Mouse (Mus musculus) cerebellum, adult 11-12 months (tissue): ENCODE measurements around the gene Mpv17.

Experiments
- DNase-seq: peaks from one replicate; pipeline ENCODE4 v3.0.0; 2022

The Mpv17 gene

DNA sequence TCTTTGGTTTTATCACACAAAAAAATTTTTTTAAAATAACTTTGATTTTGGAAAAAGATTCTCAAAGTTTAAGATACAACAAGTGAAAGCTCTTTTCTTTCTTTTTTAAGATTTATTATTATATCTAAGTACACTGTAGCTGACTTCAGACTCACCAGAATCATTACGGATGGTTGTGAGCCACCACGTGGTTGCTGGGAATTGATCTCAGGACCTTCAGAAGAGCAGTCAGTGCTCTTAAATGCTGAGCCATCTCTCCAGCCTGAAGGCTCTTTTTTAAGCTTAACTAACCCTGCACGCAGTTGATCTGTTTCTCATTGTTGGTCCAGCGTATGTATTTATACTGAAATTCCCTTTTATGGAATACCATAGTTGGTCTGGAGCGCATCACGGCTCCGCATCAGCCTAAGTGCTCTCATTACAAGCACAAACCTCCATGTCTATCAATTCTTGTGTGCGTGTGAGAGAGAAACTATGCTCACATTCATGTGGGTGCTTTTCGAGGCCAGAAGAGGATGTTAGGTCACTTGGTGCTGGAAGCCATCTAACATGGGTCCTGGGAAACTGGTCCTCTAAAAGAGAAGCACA, 27.2 kb upstream of the Mpv17 start:
- no peak for DNase-seq

DNA sequence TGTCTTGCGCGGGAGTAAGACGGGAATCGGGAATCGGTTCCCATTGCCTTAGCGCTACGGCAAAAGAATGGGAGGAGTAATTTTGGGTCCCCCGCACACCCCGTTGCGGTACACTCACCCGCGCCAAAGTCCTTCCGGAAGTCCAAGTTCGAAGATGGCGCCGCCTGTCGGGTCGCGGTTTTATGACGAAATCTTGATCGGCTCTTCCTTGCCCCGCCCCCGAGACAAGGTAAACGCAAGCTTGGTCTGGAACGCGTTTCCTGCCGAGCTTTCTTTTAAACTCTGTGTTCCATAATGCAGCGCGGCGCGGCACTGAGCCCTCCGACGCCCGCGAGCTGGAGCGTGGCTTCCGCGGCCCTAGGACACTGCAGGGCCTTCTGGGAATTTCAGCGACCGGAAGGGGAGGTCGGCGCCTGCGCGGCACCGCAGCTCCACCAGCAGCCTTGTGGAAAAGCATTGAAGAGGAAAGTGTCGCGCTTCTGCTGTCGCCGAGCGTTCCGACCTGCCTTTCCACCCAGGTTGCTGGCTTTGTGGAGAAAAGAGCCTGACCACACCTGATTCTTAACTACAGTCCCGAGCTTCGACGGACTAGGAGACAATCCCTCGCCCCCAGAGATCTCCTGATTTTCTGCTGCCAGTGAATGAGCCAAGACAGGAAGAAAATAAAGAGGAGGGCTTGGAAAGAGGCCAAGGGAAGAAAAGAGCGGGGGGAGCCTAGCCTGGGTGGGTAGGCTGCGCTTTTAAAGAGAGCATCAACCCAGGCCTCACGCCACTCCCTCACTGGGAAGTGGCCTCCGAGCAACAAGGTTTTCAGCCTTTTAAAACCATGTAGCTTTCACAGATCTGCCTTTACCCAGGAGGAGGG, 25.9 kb upstream of the Mpv17 start, which contains the start of the genes Gm29609 and Gtf3c2:
Gene Gm29609, minus strand, starts transcription at position 146 of the 865 bp plus-strand sequence.
Gene Gtf3c2, minus strand, starts transcription at position 379 of the 865 bp plus-strand sequence.
- DNase-seq = peak; percentile 98

DNA sequence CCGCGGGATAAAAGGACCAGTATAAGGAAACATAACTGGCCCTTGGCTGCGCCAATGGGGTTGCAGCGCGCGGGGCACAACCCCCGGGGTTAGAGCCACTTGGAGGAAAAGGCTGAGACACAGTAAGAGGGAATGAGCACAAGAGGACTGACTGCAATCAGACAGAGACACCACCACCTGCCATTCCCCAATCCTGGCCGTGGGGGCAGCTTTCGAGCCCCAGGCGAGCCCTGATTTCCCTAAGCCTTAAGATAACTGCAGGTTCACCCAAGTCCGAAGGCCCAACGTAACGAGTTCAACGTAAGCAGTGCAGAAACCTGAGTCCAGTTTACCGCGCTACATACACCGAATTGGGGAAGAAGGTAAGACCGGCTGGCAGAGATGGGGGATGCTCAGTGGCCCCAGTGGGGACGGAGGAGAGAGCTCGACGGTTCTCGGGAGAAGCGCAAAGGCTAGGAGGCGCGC, 25.3 kb upstream of the Mpv17 start:
- DNase-seq = no peak

DNA sequence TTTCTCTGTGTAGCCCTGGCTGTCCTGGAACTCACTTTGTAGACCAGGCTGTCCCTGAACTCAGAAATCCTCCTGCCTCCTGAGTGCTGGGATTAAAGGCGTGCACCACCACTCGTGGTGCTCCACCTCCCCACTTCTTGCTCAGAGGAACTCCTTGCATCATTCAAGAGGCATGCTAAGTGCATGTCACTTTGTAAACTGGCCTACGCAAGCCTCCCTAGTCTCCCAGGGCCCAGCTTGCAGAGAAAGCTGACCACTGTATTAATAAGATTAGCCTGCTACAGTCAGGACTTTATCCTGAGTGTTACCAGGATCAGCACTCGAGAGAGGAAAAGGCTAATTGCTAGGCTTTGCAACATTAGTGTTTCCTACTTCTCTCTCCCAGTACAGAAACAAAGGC, 14.6 kb upstream of the Mpv17 start:
- DNase-seq = no peak

DNA sequence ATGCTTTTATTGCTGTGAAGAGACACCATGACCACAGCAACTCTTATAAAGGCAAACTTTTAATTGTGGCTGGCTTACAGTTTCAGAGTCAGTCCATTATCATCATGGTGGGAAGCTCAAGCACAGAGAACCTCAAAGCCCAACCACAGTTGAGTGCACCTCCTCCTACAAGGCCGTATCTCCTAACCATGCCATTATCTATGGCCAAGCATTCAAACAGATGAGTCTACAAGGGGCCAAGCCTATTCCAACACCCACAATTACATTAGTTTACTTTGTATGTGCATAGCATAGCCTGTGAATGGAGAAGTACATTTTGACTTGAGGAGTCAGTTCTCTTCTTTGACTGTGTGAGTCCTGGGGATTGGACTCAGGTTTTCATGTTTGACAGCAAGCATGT, 10.8 kb upstream of the Mpv17 start:
- no peak for DNase-seq

DNA sequence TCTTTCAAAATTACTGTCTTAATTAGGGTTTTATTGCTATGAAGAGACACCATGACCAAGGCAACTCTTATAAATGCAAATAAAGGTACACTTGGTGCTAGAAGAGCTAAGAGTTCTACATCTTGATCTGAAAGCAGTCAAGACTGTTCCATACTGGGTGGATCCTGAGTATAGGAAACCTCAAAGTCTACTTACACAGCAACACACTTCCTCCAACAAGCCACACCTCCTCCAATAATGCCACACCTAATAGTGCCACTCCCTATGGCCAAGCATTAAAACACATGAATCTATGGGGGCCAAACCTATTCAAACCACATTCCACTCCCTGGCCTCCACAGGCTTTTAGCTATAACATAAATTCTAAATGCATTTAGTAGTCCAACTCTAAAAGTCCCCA, 8.4 kb upstream of the Mpv17 start:
- DNase-seq = no peak

DNA sequence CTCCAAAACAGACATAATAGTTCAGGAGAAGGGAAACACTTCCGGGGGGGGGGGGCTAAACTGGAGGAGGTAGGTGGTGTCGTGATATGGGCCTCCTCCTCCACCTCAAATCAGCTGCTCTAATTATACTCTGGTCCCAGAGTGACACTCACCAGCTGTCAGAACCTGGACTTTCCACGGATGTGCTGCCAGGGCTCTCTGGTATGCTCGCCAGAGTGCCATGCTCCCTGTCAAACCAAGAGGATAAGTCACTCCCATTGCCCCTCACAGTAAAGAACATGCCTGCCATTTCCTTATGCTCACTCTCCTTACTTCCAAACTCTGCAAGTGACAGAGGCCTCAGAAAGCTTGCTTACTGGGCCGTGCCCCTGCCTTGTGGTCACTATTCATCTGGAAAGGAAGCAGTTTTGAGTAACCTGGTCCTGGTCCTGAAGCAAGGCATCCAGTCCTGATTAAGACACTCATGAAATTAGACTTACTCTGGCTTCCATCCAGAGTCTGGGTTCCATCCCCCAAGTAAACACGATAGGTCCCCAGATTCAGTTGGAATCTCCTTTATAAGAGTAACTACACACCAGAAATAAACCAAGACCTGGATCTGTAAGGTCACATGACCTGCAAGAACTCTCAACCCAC, 417 bp downstream of the Mpv17 start:
- no peak for DNase-seq

DNA sequence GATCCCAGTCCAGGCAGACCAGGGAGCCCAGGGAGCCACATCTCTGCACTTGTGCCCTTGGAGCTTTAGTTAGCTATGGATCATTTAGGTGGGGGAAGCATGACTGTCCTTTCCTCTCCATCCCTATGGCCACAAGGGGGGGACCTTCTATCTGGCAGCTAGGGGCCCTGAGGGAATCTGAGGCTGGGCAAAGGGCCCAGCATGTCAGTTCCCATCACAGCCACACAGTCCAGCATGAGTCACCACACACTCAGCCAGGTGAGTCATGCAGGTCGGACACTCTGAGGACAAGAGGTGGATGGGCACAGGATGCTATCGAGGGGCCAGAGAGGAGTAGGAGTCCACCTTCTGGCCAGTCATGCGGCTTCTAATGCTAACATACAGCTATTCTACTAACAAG, 2.3 kb downstream of the Mpv17 start:
- peak; percentile 65 for DNase-seq

DNA sequence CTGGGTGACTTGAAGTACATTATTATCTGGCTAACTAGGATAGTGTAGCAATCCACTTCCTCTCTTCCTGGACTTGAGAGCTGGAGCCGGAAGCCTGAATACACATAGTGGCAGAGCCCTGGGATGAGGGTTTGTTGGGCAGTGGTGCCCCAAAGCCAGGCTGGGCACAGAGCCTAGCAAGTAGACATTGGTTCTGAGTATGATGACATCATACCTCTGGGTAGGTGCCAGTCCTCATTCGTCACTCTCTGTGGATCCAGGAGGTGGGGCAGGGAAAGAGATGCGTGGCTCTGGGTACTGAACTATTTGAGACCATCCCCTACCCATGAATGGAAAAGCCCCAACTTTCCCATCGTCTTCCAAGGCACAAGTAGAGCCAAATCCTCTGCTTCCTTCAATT, 4.3 kb downstream of the Mpv17 start:
- no peak for DNase-seq

DNA sequence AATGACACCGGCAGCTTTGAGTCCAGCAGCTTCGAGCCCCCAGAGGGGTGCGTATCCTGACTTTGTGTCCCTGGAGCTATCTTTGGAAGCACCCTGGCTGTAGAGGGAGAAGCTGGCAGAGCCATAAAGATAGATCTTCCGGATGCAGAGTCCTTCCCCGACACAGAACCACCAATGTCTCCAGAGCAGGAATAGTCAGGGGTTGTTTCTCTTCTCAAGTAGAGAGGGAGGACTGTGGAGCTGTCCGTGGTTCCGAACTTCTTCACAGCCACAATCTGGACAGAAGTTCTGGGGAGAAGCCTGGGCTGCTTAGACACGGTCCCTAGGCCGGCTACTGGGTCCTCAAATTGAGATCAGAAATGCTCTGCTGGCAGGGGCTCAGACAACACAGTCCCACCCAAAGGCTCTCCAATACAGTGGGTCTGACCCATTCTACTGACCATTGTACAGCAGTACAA, 15.1 kb downstream of the Mpv17 start:
- no peak for DNase-seq

DNA sequence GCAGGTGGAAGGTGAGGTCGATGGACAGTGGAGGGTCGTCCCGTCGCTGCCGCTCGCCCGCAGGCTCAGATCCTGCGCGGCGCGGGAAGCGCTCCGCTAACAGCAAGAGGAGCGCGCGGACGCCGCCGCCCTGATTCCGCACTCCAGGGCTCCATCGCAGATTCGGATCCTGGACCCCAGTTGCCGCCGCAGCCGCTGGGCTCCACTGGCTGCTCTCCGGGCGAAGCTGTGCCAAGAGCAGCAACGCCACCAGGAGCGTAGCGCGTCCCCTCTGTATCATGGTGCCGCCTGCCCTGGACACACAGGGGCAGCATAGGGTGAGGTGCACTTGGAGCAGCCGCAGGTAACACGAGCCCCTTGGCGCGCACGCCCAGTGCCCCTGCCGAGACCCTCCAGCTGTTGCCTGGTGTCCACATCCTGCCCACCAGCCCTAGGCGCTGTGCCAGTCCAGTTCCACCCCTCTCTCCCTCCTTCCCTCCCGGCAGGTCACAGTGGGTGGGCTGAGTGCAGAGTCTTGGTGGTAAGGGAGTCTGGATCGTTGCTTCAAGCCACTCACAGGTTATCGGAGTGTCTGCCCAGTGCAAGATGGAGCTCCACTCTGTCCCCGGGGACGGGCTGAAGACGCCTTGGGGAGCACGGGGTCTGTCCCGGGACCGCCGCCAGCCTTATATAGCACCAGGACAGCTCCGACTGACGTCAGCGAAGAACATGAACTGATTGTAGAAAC, 15.6 kb downstream of the Mpv17 start, which contains the start of gene Ucn:
Gene Ucn, minus strand, starts transcription at position 589 of the 727 bp plus-strand sequence.
- DNase-seq = no peak

DNA sequence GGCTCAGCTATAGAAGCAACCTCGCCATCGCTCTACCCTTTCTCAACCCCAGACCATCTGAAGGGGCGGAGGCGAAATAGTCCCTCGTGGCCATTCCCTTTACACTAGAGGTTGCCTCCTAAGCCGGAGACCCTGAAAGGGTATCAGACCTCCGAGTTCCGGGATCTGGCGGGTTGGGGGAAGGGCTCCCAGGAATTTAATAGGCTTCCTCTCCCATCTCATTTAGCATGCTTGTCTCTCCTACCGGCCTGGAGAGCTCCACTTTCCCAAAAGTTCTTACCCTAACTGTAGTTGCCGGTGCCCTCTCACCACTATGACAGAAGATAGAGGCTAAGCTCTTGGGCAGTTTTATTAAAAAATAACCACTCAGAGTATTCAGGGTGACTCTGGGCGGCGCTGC, 16.4 kb downstream of the Mpv17 start:
- DNase-seq = no peak

DNA sequence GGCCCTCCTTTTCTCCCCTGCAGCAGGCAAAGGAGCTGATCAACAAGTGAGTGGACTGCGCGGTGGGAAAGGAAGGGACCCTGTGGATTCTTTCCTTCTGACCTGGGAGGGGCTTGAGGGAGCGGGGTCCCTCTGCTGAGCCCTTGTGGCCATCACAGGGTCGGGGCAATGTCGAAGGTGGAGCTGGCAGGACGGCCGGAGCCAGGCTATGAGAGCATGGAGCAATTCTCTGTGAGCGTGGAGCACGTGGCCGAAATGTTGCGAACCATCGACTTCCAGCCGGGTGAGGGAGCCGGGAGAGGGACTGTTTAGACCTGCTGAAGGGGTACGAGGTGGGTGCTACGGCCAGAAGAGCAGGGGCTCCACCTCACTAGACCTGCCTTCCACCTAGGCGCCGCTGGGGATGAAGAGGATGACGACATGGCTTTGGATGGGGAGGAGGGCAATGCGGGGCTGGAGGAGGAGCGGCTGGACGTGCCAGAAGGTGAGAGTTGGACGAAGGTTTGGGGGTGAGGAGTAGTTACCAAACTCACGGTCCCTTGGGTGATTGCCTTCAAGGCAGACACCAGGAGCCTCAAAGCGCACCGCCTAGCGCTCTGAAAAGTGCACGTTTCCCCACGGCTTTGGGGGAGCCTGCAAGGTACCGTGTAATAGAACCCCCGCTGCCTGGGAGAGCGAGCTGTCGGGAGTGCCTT, 17.2 kb downstream of the Mpv17 start:
- DNase-seq = no peak

DNA sequence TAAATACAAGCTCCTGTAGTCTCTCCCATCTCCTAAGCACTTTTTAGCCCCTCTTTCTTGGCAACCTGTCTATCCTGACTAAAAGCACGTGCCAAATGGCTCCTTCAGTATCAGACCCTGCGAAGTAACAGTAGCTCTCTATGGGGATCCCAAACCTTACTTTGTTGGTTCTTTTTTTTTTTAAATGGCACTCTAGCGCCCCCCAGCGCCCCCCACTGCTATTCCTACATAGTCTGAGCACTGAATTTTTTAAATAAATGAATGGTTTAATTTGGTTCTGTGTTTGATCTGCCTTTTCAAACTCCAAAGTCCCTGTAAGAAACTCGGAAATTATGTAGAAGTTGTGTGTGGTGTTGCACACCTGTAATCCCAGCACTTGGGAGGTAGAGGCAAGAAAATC, 28.0 kb downstream of the Mpv17 start:
- no peak for DNase-seq

DNA sequence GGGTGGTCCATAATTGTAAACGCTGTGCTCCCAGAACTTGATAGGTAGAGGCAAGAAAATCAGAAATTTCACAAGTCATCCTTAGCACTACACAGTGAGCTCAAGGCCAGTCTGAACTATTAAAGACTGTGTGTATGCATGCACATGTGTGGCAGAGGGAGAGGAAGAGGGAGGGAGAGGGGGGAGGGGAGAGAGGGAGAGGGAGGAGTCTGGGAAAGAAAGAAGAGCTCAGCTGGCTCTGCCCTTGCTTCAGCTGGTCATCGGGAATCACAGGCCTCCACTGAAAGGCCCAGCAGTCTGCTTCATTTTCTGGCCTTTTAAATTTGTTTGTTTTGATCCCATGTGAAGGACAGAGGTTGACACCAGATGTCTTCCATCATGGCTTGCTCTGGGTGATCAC, 30.6 kb downstream of the Mpv17 start:
- DNase-seq = no peak

DNA sequence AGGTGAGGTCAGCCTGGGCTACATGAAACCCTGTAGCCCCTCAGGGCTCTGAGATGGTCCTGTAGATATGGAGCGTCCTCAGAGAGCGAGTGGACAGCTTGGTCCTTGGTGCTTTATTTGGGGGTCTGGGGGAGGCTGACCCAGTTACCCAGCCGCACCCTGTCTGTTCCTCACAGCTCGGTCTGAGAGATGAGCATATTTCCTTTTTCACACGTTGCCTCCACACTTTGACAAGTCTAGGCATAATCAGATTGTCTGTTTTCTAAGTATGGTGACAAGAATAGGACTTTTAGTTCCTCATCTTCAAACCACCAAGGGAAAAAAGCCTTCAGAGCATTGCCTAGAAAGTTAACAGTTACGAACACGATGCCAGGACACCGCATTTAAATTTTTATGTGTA, 32.9 kb downstream of the Mpv17 start:
- no peak for DNase-seq

DNA sequence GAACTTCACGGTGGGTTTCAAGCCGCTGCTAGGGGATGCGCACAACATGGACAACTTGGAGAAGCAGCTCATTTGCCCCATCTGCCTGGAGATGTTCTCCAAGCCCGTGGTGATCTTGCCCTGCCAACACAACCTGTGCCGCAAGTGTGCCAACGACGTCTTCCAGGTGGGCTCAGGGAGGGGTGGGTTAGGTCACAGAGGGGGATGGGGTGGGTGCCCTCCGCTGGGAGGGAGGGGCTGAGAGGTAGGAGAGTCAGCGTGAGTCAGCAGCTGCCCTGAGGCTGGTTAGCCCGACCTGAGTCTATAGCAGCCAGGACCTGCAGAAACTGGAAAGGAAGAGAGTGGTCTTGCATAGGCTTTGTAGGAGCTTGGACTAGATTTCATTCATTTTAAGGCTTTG, 37.1 kb downstream of the Mpv17 start:
- DNase-seq = no peak

DNA sequence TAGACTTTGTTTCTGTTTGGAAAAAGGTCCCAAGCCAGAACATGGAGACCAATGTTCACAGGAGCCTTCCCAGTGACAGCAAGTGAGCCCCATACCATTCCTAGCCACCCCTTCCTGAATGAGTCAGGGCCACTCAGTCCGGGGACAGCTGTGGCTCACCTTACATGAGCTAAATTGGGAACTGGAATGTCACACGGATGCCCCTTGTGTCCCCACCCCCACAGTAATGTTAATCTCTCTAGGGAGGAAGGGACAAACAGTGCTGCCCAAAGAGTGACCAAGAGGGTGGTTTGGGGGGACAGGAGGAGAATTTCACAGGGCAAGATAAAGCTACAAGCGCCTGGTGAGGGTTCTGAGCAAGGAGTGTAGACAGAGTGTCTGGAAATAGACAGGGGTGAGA, 37.7 kb downstream of the Mpv17 start, which contains the start of gene Trim54:
Gene Trim54, plus strand, starts transcription at position 359 of the 400 bp plus-strand sequence.
- no peak for DNase-seq

DNA sequence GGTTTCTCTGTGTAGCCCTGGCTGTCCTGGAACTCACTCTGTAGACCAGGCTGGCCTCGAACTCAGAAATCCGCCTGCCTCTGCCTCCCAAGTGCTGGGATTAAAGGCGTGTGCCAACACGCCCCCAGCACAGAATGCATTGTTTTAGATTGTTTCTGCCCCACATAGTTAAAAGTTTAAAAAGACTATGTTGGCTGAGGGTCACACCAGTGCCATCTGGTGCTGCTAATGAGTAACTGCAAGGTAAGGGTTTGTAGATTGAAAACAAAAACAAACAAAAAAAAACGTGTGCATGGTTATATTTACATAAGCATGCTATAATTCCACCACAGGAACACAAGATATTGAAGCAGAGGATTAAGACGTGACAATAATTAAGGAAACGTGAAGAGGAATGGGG, 43.3 kb downstream of the Mpv17 start:
- DNase-seq = no peak

DNA sequence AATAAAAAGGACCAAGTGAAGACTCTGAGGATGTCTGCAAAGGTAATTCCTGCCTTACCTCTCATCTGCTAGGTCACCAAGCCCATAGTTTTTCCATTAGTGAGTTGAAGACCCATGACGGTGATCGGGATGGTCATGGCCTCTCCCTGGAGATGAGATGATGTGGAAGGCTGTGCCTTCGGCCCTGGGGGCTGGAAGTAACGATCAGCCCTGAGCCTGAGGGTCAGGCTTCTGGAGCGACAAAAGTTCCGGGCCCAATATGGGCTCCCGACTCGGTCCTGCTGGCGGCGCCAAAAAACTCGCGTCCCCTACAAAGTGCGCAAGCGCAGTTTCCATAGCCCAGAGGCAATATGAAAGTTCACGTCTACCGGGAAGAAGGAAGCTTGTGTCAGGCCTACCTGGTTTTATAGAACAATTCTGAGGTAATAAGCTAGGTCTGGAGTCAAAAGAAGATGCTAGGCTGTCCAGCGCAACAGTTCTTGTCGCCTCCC, 46.0 kb downstream of the Mpv17 start, which contains the start of gene Slc30a3:
Gene Slc30a3, minus strand, starts transcription at position 238 of the 491 bp plus-strand sequence.
- DNase-seq = no peak

DNA sequence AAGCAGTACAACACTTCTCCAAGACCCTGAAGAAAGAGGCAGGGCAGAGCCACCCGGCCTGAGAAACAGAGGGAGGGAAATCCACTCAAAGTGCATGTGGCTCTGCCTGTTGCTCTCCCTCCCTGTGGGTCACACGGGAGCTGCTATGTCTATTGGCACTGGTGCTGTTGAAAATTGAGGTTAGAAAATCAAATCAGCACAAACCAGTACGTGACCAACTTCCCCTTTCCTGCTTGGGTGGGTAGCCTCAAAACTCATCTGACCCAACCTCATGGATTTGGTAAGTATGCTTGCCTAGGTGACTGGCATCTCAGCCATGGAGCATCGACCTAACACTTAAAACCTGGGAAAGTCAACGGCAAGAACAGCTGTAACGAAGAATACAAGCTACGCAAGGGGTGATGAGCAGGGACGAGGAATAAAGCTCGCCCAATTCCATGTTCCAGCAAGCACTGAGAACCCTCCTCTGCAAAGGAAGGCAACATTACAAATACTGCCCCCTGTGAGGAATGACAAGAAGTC, 48.2 kb downstream of the Mpv17 start, which contains the start of gene Dnajc5g:
Gene Dnajc5g, plus strand, starts transcription at position 472 of the 522 bp plus-strand sequence.
- no peak for DNase-seq
